Mouse (Mus musculus): Measurements from ENCODE around the gene Irx3. TPM values are rescaled to one million over a fixed set of nuclear protein-coding genes. Genes with fewer than 3 reads are reported as not detected.

The Irx3 gene
- polyA plus RNA-seq, 1 experiment from 2014 or later, result 20.3 TPM

GRCm38 (mm10) chr8:91799681-91800522, 2.0 kb downstream of the Irx3 start:
- Histone ChIP-seq H3K9ac (peak overlapping the region; percentile 90), H3K27me3 (replicated peaks) (peaks cover 69% of the 10 kb centered on the region), H3K9me3 (no peaks in the 10 kb centered on the region), H3K4me1 (peaks cover 72% of the 10 kb centered on the region), H3K36me3 (no peaks in the 10 kb centered on the region; the same call in 1 of the 2 replicates), H3K4me2 (replicated peaks) (peak overlapping the region; percentile 84), H3K27ac (peak overlapping the region; percentile 78; the same call in 1 of the 2 replicates), H3K4me3 (peak overlapping the region; percentile 63)
- no peak for ATAC-seq (ENCODE audit: low FRiP score, low read depth)
- WGBS, result under 1% methylated on average over 84 of the region's 89 CpGs

GRCm38 (mm10) chr8:91799016-91799581, 2.8 kb downstream of the Irx3 start:
- H3K4me3 ChIP-seq, result peak overlapping the region; percentile 63
- H3K9me3 ChIP-seq, result no peaks in the 10 kb centered on the region
- no peak for ATAC-seq (ENCODE audit: low FRiP score, low read depth)
- peak overlapping the region; percentile 84 for H3K4me2 ChIP-seq (replicated peaks)
- peaks cover 64% of the 10 kb centered on the region for H3K27me3 ChIP-seq (replicated peaks)
- WGBS, result 8% methylated on average over 16 of the region's 16 CpGs
- H3K36me3 ChIP-seq, result no peaks in the 10 kb centered on the region; the same call in 1 of the 2 replicates
- peaks cover 66% of the 10 kb centered on the region for H3K4me1 ChIP-seq
- H3K27ac ChIP-seq, result no peak overlapping the region
- H3K9ac ChIP-seq, result peak overlapping the region; percentile 90

GRCm38 (mm10) chr8:91797626-91798271, 4.1 kb downstream of the Irx3 start:
- WGBS, result under 1% methylated on average over 35 of the region's 35 CpGs
- H3K4me2 ChIP-seq (replicated peaks), result peak overlapping the region; percentile 84
- H3K4me1 ChIP-seq, result peaks cover 65% of the 10 kb centered on the region
- H3K4me3 ChIP-seq, result peak overlapping the region; percentile 24
- peaks cover 51% of the 10 kb centered on the region for H3K27me3 ChIP-seq (replicated peaks)
- 0 out of 2 replicates have a peak, but pooled peaks have one; percentile 15 for ATAC-seq (ENCODE audit: low FRiP score, low read depth)
- no peaks in the 10 kb centered on the region for H3K9me3 ChIP-seq
- H3K27ac ChIP-seq, result no peak overlapping the region
- H3K9ac ChIP-seq, result no peak overlapping the region; the same call in 1 of the 2 replicates
- no peaks in the 10 kb centered on the region; the same call in 1 of the 2 replicates for H3K36me3 ChIP-seq

GRCm38 (mm10) chr8:91793846-91794245, 8.0 kb downstream of the Irx3 start:
- Histone ChIP-seq H3K4me3 (no peak overlapping the region), H3K36me3 (no peaks in the 10 kb centered on the region), H3K9me3 (no peaks in the 10 kb centered on the region), H3K27ac (no peak overlapping the region), H3K4me2 (replicated peaks) (no peak overlapping the region), H3K4me1 (peaks cover 27% of the 10 kb centered on the region), H3K9ac (no peak overlapping the region), H3K27me3 (replicated peaks) (peaks cover 27% of the 10 kb centered on the region)
- WGBS, result 8% methylated on average over 6 of the region's 6 CpGs
- ATAC-seq (ENCODE audit: low FRiP score, low read depth), result peak; percentile 59; the same call in 1 of the 2 replicates

- Histone ChIP-seq H3K4me1 (no peaks in the 10 kb centered on the region), H3K4me2 (replicated peaks) (no peak overlapping the region), H3K9ac (no peak overlapping the region), H3K27ac (no peak overlapping the region), H3K27me3 (replicated peaks) (peaks cover 8% of the 10 kb centered on the region; the same call in 1 of the 2 replicates), H3K36me3 (no peaks in the 10 kb centered on the region), H3K4me3 (no peak overlapping the region), H3K9me3 (no peaks in the 10 kb centered on the region)
- no peak for ATAC-seq (ENCODE audit: low FRiP score, low read depth)
- WGBS, result 75% methylated on average over 9 of the region's 9 CpGs
Observed at GRCm38 (mm10) chr8:91787194-91787895, 14.5 kb downstream of the Irx3 start.

GRCm38 (mm10) chr8:91782940-91783339, 18.9 kb downstream of the Irx3 start:
- H3K9me3 ChIP-seq, result no peaks in the 10 kb centered on the region
- WGBS, result 82% methylated on average over 5 of the region's 5 CpGs
- no peak overlapping the region for H3K27ac ChIP-seq

GRCm38 (mm10) chr8:91782201-91782600, 19.7 kb downstream of the Irx3 start:
- Histone ChIP-seq H3K4me3 (no peak overlapping the region), H3K36me3 (no peaks in the 10 kb centered on the region), H3K27ac (no peak overlapping the region), H3K4me2 (replicated peaks) (no peak overlapping the region), H3K4me1 (no peaks in the 10 kb centered on the region), H3K9ac (no peak overlapping the region), H3K27me3 (replicated peaks) (peaks cover 8% of the 10 kb centered on the region; the same call in 1 of the 2 replicates), H3K9me3 (no peaks in the 10 kb centered on the region)
- WGBS, result 79% methylated on average over 7 of the region's 7 CpGs
- ATAC-seq (ENCODE audit: low FRiP score, low read depth), result no peak

More at GRCm38 (mm10) chr8:91782940-91783339, 18.9 kb downstream of the Irx3 start:
- Histone ChIP-seq H3K4me2 (replicated peaks) (no peak overlapping the region), H3K4me1 (no peaks in the 10 kb centered on the region), H3K27me3 (replicated peaks) (peaks cover 8% of the 10 kb centered on the region; the same call in 1 of the 2 replicates), H3K4me3 (no peak overlapping the region), H3K36me3 (no peaks in the 10 kb centered on the region), H3K9ac (no peak overlapping the region)
- ATAC-seq (ENCODE audit: low FRiP score, low read depth), result no peak

GRCm38 (mm10) chr8:91780648-91781047, 21.2 kb downstream of the Irx3 start:
- no peak for ATAC-seq (ENCODE audit: low FRiP score, low read depth)
- Histone ChIP-seq H3K4me3 (no peak overlapping the region), H3K27ac (no peak overlapping the region), H3K4me2 (replicated peaks) (no peak overlapping the region), H3K27me3 (replicated peaks) (peaks cover 6% of the 10 kb centered on the region; the same call in 1 of the 2 replicates), H3K4me1 (no peaks in the 10 kb centered on the region), H3K36me3 (no peaks in the 10 kb centered on the region), H3K9me3 (no peaks in the 10 kb centered on the region), H3K9ac (no peak overlapping the region)
- WGBS, result 75% methylated on average over 3 of the region's 3 CpGs

- no peak overlapping the region for H3K9ac ChIP-seq
- no peak overlapping the region for H3K4me3 ChIP-seq
- H3K36me3 ChIP-seq, result no peaks in the 10 kb centered on the region
- no peak overlapping the region for H3K27ac ChIP-seq
- H3K9me3 ChIP-seq, result no peaks in the 10 kb centered on the region
- WGBS, result 79% methylated on average over 6 of the region's 6 CpGs
- H3K27me3 ChIP-seq (replicated peaks), result no peaks in the 10 kb centered on the region
- H3K4me1 ChIP-seq, result no peaks in the 10 kb centered on the region
- H3K4me2 ChIP-seq (replicated peaks), result no peak overlapping the region
- no peak for ATAC-seq (ENCODE audit: low FRiP score, low read depth)
Observed at GRCm38 (mm10) chr8:91768857-91769256, 33.0 kb downstream of the Irx3 start.

- no peak overlapping the region for H3K27ac ChIP-seq
- no peak overlapping the region for H3K4me2 ChIP-seq (replicated peaks)
- H3K9me3 ChIP-seq, result no peaks in the 10 kb centered on the region
- H3K27me3 ChIP-seq (replicated peaks), result no peaks in the 10 kb centered on the region
- H3K4me3 ChIP-seq, result no peak overlapping the region
- H3K9ac ChIP-seq, result no peak overlapping the region
- no peak for ATAC-seq (ENCODE audit: low FRiP score, low read depth)
- no peaks in the 10 kb centered on the region for H3K36me3 ChIP-seq
- no peaks in the 10 kb centered on the region for H3K4me1 ChIP-seq
- WGBS, result 60% methylated on average over 8 of the region's 8 CpGs
Observed at GRCm38 (mm10) chr8:91765411-91766034, 36.3 kb downstream of the Irx3 start.

GRCm38 (mm10) chr8:91755566-91755965, 46.3 kb downstream of the Irx3 start:
- Histone ChIP-seq H3K36me3 (no peaks in the 10 kb centered on the region), H3K9ac (no peak overlapping the region)
- WGBS, result 74% methylated on average over 7 of the region's 7 CpGs

More at GRCm38 (mm10) chr8:91755566-91755965, 46.3 kb downstream of the Irx3 start:
- Histone ChIP-seq H3K4me2 (replicated peaks) (no peak overlapping the region), H3K27me3 (replicated peaks) (no peaks in the 10 kb centered on the region), H3K4me3 (no peak overlapping the region), H3K4me1 (no peaks in the 10 kb centered on the region), H3K27ac (no peak overlapping the region), H3K9me3 (0 out of 2 replicates have a peak, but pooled peaks cover 4% of the 10 kb centered on the region)
- ATAC-seq (ENCODE audit: low FRiP score, low read depth), result no peak
